Mouse (Mus musculus): ENCODE measurements around the gene Gigyf1. TPM values are rescaled to one million over a fixed set of nuclear protein-coding genes. Genes with fewer than 3 reads are reported as not detected.

Gene Gigyf1
- total RNA-seq, 4 experiments from 2014 or later = 25.5 to 37.3 (median 27.2) TPM

DNA sequence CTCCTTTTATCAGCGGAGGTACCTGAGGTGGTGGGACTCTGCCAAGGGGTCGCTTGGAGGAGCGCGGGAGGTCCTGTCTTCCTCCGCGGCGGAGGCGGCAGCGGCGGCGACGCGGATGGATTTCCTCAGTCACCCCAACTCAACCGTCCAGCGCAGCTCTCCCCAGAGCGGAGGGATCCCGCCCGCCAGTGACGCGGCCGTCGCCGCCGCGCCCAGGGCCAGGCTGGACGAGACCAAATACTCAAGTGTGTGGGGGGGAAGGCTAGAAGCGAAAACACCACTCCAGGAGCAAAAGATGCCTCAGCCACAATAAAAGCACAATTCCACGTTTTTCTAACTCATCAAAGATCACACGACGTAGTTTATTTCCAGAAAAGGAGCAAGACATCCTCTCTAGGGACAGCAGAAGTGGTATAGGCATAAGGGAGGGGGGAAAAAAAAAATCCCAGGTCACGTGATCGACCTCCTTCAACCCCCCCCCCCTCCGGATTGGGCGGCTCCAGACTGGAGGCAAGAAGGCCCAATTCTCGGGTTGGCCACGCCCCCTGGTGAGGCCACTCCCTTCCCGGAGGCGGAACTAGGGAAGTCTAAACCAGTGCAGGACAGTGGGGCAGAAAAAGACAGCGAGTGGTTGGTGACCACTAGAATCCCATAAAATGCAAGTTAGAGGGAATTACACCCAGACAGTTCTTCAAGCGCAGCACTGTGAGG is 14.9 kb downstream of the Gigyf1 start, which contains the start of the genes Epo and Gnb2:
TSS of gene Epo (minus strand) at position 126 of the 711 bp plus-strand sequence.
TSS of gene Gnb2 (minus strand) at position 394 of the 711 bp plus-strand sequence.
- peak; percentile 99 for DNase-seq (ENCODE audit: low spot score)

- DNase-seq (ENCODE audit: low spot score) = no peak
Observed at GRCm38 (mm10) chr5:137534762-137535161, 16.4 kb downstream of the Gigyf1 start.

DNA sequence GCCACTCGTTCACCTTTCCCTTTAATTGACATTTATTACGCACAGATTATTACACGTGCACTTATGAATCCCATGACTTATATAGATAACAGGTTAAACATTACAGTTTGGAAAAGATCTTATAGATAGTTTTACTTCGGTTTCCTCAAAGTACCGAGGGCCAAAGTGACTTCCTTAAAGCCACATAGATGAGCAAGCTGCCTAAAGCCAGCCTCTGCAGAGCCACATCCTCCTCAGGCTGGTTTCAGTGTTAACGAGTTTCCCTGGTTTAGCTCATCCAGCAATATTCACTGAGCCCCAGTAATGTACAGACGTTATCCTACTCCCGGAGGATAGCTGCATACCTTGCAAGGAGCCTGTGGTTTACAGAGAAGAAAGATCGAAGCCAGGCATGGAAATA is 17.0 kb downstream of the Gigyf1 start:
- no peak for DNase-seq (ENCODE audit: low spot score)

DNA sequence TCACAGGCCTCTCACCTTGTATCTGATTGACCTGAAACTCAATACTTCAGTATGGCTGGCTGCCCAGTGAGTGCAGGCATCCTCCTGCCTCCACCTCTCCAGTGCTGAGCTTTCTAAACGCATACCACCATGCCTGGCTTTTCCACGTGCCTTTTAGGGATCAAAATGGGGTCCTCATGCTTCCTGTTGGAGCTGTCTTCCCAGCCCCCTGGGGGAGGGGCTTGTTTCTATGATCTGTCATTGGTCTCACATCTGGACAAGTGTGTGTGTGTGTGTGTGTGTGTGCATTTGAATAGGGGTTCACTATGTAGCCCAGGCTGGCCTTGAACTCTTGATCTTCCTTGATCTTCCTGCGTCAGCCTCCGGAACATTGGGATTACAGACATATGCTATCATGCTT is 19.1 kb downstream of the Gigyf1 start:
- DNase-seq (ENCODE audit: low spot score) = no peak

DNA sequence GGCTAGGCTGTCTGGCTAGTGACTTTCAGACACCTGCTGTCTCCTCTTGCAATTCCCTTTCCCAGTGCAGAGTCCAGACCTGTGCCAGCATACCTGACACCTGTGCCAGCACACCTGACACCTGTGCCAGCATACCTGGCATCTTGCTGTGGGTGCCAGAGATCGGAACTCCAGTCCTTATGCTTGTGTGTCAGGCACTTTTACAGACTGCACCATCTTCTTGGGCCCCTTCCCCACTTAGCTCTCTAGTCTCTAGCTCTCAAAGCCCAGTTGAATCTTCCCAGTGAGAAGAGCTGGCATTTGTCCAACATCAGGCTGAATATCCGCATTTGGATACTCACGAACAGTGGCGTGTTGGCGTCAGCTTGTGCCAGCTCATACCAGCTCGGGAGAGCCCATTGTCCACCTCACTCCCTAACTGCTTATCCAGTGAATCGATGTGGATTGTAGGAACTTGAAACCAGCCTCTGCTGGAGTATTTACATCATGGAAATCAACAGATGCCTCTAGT is 21.0 kb downstream of the Gigyf1 start:
- no peak for DNase-seq (ENCODE audit: low spot score)

DNA sequence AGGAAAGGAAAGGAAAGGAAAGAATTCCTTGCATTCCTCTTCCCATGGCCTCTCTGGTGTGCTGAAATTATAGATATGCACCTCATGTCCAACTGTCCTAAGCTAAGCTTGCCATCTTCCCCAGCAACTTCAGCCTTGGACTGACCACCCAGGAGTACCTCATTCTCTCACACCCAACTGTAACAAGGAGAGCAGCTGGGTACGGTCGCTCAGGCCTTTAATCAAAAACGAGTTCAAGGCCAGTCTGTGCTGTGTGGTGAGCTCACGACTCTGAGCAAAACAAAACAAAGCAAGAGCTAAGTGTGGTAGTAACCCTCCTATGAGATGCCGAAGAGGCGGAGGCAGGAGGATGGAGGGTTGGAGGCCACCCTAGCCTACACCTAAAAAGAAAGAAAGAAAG is 22.6 kb downstream of the Gigyf1 start:
- no peak for DNase-seq (ENCODE audit: low spot score)

DNA sequence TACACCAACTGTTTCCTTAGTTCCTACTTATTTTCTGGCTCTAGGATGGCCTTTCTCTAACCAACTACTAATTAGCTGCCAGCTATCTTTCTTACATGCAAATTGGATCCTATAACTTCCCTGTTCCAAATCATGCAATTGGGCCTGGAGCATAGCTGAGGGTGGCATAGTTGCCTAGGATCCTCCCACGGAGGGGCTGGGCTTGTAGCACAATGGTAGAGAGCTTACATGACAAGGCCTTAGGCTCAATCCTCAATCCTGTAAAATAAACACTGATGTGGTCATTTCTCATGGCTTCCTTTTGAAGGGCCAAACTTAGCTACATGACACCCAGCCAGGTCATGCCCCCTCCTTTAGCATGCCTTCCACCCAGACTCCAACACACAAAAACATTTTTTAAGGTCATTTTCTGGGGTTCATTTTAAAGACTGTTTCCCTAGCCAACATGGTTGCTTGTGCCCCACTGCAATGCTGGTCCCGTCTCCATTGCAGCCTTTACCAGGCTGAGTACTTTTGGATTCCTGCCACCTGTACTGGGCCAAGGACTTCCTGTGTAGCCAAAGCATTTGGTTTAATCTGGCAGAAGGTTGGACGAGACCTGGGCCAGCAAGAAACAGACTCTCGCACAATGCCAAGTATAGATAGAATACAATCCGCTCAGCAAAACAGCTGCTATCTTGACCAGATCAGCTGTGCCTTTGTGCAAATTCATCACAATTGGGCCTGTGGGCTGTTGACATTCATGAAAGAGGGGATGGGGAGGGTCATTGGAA is 23.6 kb downstream of the Gigyf1 start:
- DNase-seq (ENCODE audit: low spot score) = no peak

DNA sequence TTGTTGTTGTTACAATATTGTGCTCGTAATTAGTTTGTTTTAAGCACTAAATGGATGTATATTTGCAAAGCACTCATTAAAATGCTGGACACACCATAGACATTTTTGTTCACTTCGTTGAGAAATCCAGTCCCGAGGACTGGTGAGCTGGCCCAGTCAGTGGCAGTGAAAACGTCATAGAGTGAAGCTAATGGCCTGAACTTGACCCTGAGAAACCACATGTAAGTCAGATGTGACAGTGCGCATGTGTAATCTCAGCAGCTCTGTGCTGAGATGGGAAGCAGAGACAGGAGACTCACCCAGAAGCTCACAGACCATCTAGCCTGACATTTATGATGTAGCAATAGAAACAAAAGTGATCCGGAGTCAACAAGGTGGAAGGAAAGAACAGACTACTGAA is 26.6 kb downstream of the Gigyf1 start:
- DNase-seq (ENCODE audit: low spot score) = no peak

DNA sequence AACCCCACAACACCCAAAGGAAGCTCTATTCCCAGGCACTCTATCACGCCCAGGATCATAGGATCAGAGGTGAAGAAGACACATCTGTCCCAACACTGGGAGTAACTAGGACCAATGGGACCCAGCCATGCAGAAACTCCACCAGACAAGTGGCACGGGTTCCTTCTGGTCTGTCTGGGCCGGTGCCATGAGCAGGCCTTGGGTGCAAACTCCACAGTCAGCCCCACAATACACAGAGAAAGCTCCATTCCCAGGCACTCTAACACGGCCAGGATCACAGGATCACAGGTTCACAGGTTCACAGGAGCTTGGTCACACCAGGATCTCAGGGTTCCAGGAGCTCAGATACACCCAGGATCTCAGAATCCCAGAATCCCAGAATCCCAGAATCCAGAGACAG is 27.2 kb downstream of the Gigyf1 start:
- DNase-seq (ENCODE audit: low spot score) = no peak

- DNase-seq (ENCODE audit: low spot score) = no peak
Observed at GRCm38 (mm10) chr5:137549840-137550239, 31.5 kb downstream of the Gigyf1 start.

- no peak for DNase-seq (ENCODE audit: low spot score)
Observed at GRCm38 (mm10) chr5:137551119-137551518, 32.8 kb downstream of the Gigyf1 start.

DNA sequence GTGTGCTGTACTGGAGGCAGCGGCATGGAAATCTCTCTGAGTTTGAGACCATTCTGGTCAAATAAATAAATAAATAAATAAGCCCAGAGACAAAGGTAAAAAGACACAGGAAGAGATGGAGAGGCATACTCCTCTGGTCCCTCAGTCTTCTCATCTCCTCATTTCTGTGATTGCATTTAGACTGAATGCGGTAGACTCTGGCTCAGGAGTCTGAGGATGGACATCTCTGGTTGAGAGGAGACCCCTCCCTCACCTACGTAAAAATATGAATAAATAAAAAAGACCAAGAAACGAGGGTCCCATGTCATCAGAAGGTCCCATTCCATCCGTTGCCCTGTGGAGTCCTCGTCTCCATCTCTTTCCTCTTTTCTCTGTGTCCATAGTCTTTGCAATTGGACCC is 34.7 kb downstream of the Gigyf1 start:
- DNase-seq (ENCODE audit: low spot score) = no peak

GRCm38 (mm10) chr5:137553411-137553837 is 35.1 kb downstream of the Gigyf1 start, which contains the start of gene Actl6b:
TSS of gene Actl6b (plus strand) at chr5:137553517.
- DNase-seq (ENCODE audit: low spot score) = no peak

DNA sequence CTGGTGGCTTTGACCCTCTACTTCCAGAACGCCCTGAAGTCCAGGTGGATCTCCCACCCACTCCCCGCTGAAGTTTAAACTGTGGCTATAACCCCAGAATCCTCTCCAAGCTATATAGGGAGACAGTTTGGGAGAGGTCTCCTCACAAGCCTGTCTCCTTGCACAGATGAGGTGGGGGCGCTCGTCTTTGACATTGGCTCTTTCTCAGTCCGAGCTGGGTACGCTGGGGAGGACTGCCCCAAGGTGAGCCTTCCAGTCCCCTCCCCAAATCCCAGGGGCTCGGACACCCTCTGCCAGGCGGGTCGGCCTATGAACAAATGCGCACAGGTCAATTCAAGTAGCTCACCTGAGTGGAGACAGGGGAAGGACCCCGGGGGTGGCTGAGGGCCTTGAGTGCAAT is 35.5 kb downstream of the Gigyf1 start:
- DNase-seq (ENCODE audit: low spot score) = no peak

- no peak for DNase-seq (ENCODE audit: low spot score)
Observed at GRCm38 (mm10) chr5:137561556-137561955, 43.2 kb downstream of the Gigyf1 start.

DNA sequence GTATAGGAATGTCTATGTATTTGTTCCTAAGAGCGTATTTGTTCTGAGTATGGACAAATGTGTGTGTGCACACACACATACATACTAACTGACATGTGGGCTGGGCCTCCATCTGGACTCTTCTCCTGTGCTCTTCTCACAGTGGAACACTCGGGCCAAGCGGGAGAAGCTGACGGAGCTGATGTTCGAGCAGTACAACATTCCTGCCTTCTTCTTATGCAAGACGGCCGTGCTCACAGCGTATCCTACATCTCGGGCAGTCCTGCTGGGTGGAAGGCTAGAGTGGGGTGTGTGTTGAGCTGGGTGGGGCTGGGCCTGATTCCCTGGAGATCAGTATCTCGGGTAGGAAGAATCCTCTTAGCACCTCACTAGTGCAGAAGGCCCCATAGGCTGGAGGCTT is 44.6 kb downstream of the Gigyf1 start:
- DNase-seq (ENCODE audit: low spot score) = no peak

DNA sequence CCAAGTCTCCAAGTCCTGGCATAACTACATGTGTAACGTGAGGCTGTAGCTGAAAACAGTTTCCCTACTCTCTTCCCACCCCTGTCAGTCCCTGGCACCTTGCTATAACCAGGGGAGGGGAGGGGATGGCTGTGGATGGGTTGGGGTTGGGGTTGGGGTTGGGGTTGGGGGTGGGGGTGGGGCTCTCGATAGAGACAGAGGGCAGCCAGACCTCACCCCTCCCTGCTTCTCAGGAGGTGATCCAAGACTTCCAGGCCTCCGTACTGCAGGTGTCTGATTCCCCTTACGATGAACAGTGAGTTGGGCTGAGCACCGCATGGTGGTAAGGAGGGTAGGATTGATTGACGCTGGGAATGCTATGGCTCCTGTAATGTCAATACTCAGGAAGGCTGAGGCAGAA is 47.4 kb downstream of the Gigyf1 start:
- no peak for DNase-seq (ENCODE audit: low spot score)

DNA sequence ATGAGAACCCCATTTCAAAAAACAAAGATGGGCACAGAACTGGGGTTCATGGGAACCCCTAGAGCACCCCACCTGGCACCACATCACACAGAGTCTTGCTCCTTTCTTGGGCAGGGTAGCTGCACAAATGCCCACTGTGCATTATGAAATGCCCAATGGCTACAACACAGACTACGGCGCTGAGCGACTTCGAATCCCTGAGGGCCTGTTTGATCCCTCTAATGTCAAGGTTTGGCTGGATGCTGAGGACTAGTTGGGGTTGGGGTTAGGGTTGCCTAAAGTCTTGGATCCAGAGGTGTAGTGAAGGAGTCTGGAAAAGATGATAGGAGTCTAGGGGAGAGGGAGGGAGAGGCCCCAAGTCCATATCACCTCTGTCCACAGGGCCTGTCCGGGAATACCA is 48.1 kb downstream of the Gigyf1 start:
- no peak for DNase-seq (ENCODE audit: low spot score)

DNA sequence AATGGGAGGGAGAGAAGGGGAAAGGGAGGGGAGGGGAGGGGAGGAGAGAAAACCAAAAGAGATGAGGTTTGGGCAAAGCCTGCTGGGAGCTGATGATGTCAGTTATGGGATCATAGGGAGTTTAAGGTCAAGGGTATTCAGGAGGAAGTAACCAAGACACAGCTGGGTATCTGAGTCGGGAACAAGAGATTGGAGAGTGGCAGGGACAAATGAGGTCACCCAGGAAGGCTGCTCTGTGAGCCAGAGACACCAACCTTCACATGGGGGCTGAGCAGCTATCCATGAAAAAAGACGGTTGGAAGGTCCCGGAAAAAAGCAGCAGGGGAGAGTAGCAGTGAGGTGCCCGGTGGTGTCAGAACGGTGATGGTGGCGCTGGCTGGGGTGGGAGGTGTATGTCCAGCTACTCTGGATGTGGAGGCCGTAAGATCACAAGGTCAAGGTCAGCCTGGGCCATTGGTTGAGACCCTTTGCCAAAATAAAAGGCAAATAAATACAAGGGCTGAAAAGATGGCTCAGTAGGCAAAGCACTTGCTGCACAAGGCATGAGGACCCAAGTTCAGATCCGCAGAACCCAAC is 50.0 kb downstream of the Gigyf1 start:
- DNase-seq (ENCODE audit: low spot score) = no peak

DNA sequence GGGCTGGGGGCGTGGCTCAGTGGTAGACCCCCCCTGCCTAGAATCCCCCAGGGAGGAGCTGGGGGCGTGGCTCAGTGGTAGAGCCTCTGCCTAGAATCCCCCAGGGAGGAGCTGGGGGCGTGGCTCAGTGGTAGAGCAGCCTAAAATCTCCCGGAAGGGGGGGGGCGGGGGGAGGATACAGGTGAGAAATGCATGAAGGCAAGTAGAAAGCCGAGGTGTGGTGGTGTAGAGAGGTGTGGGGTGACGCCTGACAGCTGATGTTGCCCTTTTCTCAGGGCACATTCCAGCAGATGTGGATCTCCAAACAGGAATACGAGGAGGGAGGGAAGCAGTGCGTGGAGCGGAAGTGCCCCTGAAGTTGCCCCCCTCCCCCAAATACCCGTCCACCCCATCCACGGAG is 50.7 kb downstream of the Gigyf1 start:
- no peak for DNase-seq (ENCODE audit: low spot score)

- peak; percentile 31 for DNase-seq (ENCODE audit: low spot score)
Observed at GRCm38 (mm10) chr5:137569665-137570064, 51.3 kb downstream of the Gigyf1 start, which contains the start of gene Tfr2. TSS of gene Tfr2 (plus strand) at chr5:137569840.

DNA sequence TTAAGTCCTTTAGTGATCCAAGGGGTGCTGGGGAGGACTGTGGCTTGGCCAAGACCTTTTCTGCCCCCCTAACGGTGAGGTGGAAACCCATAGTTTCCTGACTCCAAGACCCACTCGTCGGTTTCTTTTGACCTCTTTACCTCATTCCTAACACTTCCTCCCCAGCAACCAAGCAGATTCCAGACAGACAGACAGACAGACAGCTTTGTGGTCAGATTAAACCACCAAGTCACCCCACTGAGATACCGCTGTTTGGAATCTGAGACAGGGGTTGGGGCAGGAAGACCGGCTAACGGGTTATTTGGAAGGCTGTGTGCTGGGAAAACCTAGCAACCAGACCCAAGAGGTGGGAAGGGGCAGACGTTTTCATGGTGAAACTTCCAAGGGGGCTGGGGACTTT is 51.8 kb downstream of the Gigyf1 start:
- DNase-seq (ENCODE audit: low spot score) = no peak

Data from heart, adult 8-10 months (tissue).